Mouse (Mus musculus) spleen, adult 2 months (tissue): ENCODE results near the gene Tmem203. TPM values are rescaled to one million over a fixed set of nuclear protein-coding genes. Genes with fewer than 3 reads are reported as not detected.

Experiments used
- DNase-seq, 2 experiments: peaks; one replicate each; pipeline versions ENCODE4 v3.0.0 to v3.0.0-alpha.2; 2012 to 2021; ENCODE audit warnings: low spot score in 2 of 2, low read depth in 1 of 2
- H3K27ac ChIP-seq: fragments of 200-500 bp; 2 replicates; pipeline ENCODE4 v1.5.1; 2012; ENCODE audit warnings: low read length, inconsistent platforms; ENCODE audit not compliant: insufficient read depth
- H3K27me3 ChIP-seq: fragments of 200-500 bp; 2 replicates; pipeline ENCODE4 v1.6.1; 2012; ENCODE audit warnings: mild to moderate bottlenecking, moderate library complexity, low read length, inconsistent platforms; ENCODE audit not compliant: control insufficient read depth, insufficient read depth
- H3K36me3 ChIP-seq: fragments of 200-500 bp; 2 replicates; pipeline ENCODE4 v1.6.1; 2012; ENCODE audit warnings: mild to moderate bottlenecking, low read length, inconsistent platforms; ENCODE audit not compliant: control insufficient read depth, insufficient read depth
- H3K4me1 ChIP-seq: fragments of 200-500 bp; 2 replicates; pipeline ENCODE4 v1.6.1; 2011; ENCODE audit warnings: inconsistent platforms; ENCODE audit not compliant: control insufficient read depth, insufficient read depth, insufficient read length
- H3K4me3 ChIP-seq: fragments of 200-500 bp; 2 replicates; pipeline ENCODE4 v1.5.1; 2011; ENCODE audit warnings: mild to moderate bottlenecking, inconsistent platforms; ENCODE audit not compliant: insufficient read depth, insufficient read length; ENCODE audit errors: extremely low read depth
- CTCF ChIP-seq: fragments of 200-500 bp; IDR thresholded peaks from 2 replicates; pipeline ENCODE4 v1.5.1; 2011; ENCODE audit warnings: mild to moderate bottlenecking, inconsistent platforms; ENCODE audit not compliant: insufficient read depth, insufficient read length, insufficient replicate concordance; ENCODE audit errors: extremely low read depth
- POLR2A ChIP-seq: fragments of 200-500 bp; IDR thresholded peaks from 2 replicates; pipeline ENCODE4 v1.6.1; 2011; ENCODE audit warnings: low read depth, low read length, inconsistent platforms
- whole genome bisulfite sequencing: fragments of 180-500 bp; shearing (Covaris S2); methylation state at CpG from one replicate; pipeline ENCODE4 v1.1.7; 2018; 5-methylcytosine and 5-hydroxymethylcytosine counted together
- polyA plus RNA-seq: library from polyadenylated mRNA; depleted of rRNA; stranded (reverse); fragments of >200 nt; gene quantifications from 2 replicates; pipeline ENCODE4 v1.2.3, GENCODE M21; 2012

The Tmem203 gene
- polyA plus RNA-seq, 1 experiment, result 44.4 TPM

DNA sequence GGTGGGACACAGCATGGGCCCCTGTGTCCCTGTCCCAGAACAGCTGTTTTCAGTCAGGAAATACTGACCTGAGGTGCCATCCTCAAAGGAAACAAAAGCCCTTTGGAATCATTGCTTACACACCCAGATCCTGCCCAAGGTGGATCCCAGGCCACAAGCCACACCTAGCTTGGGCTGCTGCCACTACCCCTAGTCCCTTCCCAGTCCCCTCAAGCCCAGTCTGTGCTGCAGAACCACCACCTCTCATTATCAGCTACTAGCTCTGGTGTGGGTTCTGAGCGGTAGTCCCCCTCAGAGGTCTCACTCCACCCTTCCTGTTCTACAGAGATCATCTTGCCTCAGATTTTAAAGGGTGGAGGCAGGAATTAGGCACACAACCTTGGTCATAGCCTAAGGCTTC, 31.1 kb downstream of the Tmem203 start:
- no peak overlapping the region for H3K27ac ChIP-seq
- peaks cover 1% of the 10 kb centered on the region; the same call in 1 of the 2 replicates for H3K27me3 ChIP-seq
- TF ChIP-seq CTCF, result no peak
- no peak for TF ChIP-seq POLR2A
- peaks cover 20% of the 10 kb centered on the region for H3K36me3 ChIP-seq
- DNase-seq, result no peak
- 70% methylated on average over 1 of the region's 1 CpGs for WGBS
- no peaks in the 10 kb centered on the region for H3K4me1 ChIP-seq
- H3K4me3 ChIP-seq, result no peak overlapping the region

DNA sequence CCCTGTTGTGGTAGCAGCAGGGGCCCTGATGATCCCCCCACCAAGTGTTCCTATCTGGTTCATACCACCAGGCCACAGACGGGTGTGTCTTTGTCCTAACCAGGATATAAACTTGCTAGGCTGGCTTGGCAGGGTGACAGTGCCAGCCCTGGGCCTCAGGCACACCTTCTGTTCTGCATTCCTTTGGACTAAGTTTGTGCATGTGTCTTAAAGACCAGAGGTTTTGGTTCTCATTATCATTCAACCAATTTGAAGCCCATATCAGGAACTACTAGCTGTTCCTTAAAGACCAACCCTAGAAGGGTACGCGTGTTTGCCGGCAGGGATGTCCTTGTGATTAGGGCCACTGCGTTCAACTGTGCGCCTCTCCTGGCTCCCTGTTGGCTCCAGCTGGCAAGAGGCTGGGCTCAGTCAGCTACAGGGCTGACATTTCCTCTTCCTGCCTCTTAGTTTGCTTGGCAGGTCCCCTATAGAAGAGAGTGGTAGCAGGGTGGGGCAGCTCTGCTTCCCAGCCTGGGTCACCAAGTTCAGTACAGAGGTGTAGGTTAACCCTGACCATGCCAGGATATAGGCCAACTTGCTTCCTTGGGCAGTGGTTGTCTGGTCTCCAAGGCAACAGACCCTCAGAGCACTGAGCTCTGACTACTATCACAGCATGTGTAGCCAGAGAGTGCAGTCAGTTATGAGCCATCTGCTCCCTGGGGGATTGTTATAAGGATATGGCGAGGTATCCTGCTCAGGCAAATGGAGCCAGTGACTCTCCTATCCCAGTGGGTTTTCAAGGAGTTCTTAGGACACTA, 31.8 kb downstream of the Tmem203 start:
- H3K27ac ChIP-seq, result no peak overlapping the region
- WGBS, result 39% methylated on average over 7 of the region's 7 CpGs
- peaks cover 19% of the 10 kb centered on the region for H3K36me3 ChIP-seq
- DNase-seq, result no peak
- no peak for TF ChIP-seq CTCF
- TF ChIP-seq POLR2A, result no peak
- H3K4me1 ChIP-seq, result 0 out of 2 replicates have a peak, but pooled peaks cover 2% of the 10 kb centered on the region
- no peak overlapping the region for H3K4me3 ChIP-seq
- peaks cover 5% of the 10 kb centered on the region for H3K27me3 ChIP-seq

DNA sequence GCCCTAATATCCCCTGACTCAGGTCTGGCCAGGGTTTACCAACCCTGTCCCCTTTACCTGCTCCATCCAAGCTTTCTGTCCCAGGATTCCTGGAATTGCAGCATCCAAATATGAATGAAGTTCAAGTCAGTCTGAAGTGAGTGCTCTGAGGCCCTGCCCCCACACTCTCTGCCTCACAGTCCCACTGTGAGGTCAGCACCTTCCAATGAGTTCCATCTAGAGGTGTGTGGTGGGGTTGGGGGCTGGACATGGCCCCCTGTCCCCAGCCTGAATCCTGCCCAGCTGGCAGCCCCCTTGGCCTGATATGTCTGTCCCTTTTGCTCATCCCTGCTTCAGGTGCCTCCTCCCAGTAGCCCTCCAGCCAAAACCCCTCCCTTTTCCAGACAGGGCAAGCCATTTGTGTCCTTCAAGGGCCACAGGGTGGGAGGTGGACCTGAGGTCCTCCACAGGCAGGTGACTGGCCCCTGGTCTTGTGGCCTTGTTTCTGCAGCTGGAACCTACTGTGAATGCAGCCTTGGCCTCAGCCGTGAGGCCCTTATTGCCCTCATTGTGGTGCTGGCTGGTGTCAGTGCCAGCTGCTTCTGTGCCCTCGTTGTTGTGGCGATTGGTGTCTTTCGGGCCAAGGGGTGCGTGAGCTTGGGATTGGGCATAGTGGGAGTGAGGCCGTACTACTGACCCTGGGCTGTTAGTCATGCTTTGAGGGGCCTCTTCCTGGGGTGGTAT, 32.8 kb downstream of the Tmem203 start, which contains the start of gene Tmem210:
Gene Tmem210 (plus strand): TSS at position 219 of the 723 bp plus-strand sequence.
- Histone ChIP-seq H3K4me1 (0 out of 2 replicates have a peak, but pooled peaks cover 3% of the 10 kb centered on the region), H3K36me3 (peaks cover 17% of the 10 kb centered on the region), H3K27me3 (peaks cover 9% of the 10 kb centered on the region), H3K27ac (no peak within 1 kb of the TSS), H3K4me3 (no peak within 1 kb of the TSS)
- DNase-seq, result no peak
- TF ChIP-seq CTCF, result no peak
- TF ChIP-seq POLR2A, result no peak
- WGBS, result 90% methylated on average over 6 of the region's 6 CpGs

DNA sequence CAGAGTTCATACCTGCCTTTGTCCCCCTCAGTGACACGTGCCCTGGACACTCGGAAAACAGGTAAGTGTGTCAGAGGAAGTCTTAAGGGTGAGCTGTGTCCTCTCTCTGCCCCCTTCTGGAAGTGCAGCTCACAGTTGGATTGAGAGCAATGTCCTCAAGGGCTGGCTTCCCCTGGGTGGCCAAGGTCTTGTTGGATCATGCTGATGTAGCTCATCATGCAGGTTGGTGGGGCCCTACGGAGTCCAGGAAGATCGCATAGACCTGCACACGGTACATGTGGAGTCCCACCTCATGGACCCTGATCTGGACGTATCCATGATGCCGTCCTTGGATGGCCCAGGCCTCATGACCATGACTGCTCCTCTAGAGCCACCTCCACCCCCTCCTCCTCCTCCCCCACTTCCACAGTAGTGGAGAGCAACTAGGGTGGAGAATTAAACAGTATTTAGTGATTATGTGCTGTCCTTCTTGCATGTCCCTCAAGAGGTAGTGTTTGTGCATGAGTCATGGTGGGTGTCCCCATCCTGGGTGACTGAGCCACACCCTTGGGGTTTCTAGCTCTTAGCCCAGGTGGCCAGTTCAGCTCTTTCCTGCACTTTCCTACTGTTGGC, 33.6 kb downstream of the Tmem203 start:
- Histone ChIP-seq H3K36me3 (peaks cover 15% of the 10 kb centered on the region), H3K27ac (no peak overlapping the region), H3K4me1 (0 out of 2 replicates have a peak, but pooled peaks cover 3% of the 10 kb centered on the region), H3K4me3 (no peak overlapping the region), H3K27me3 (peaks cover 9% of the 10 kb centered on the region)
- WGBS, result 80% methylated on average over 7 of the region's 7 CpGs
- TF ChIP-seq CTCF (no peak), POLR2A (no peak)
- no peak for DNase-seq

DNA sequence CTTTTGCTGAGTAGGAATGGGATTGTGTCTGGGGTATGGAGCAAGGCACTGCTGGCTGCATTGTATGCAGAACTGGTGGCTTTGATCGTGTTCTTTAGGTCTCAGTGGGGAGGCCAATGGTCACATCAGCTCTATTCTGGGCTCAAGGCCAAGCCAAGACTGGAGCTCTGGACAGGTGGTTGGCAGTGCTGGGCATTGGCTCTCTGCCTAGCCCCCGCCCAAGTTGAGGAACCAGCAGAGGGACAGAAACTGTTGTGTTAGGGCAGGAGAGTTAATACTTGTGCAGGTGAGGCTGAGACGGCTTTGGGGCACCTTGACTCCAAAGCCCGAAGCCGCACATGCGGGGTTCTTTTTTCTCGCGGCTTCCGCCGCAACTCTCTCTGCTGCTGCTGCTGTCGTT, 34.4 kb downstream of the Tmem203 start, which contains the start of gene Lrrc26:
Gene Lrrc26 (plus strand): TSS at position 265 of the 400 bp plus-strand sequence.
- DNase-seq, result no peak
- Histone ChIP-seq H3K4me1 (0 out of 2 replicates have a peak, but pooled peaks cover 3% of the 10 kb centered on the region), H3K36me3 (peaks cover 8% of the 10 kb centered on the region), H3K27me3 (peaks cover 9% of the 10 kb centered on the region), H3K4me3 (no peak within 1 kb of the TSS), H3K27ac (no peak within 1 kb of the TSS)
- no peak for TF ChIP-seq CTCF
- no peak for TF ChIP-seq POLR2A
- WGBS, result 4% methylated on average over 11 of the region's 11 CpGs

DNA sequence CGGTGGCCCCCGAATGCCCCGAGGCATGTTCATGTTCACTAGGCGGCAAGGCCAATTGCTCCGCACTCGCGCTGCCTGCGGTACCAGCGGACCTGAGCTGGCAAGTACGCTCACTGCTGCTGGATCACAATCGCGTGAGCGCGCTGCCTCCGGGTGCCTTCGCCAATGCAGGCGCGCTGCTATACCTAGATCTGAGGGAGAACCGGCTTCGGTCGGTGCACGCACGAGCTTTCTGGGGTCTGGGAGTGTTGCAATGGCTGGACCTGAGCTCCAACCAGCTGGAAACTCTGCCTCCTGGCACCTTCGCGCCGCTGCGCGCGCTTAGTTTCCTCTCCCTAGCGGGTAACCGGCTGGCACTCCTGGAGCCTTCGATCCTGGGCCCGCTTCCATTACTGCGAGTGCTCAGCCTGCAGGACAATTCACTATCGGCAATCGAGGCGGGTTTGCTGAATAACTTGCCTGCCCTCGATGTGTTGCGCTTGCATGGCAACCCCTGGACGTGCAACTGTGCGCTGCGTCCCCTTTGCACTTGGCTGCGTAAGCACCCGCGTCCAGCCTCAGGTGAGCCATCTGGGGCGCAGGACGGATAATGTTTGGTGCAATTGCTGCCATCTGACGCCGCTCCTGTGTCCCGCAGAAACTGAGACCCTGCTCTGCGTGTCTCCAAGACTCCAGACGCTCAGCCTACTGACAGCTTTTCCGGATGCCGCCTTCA, 35.0 kb downstream of the Tmem203 start:
- TF ChIP-seq POLR2A (no peak), CTCF (no peak)
- Histone ChIP-seq H3K27me3 (peaks cover 9% of the 10 kb centered on the region), H3K36me3 (peaks cover 3% of the 10 kb centered on the region; the same call in 1 of the 2 replicates), H3K4me1 (0 out of 2 replicates have a peak, but pooled peaks cover 3% of the 10 kb centered on the region), H3K27ac (no peak overlapping the region), H3K4me3 (no peak overlapping the region)
- no peak for DNase-seq
- 6% methylated on average over 54 of the region's 54 CpGs for WGBS
